Mouse (Mus musculus): ENCODE data around the gene Nudt2. TPM values are rescaled to one million over a fixed set of nuclear protein-coding genes. Genes with fewer than 3 reads are reported as not detected.
A peak's percentile ranks its signal among the peaks of the same experiment; 100 is the strongest.

Nudt2 gene
- polyA plus RNA-seq, 1 experiment from 2014 or later, result 66.3 TPM

DNA sequence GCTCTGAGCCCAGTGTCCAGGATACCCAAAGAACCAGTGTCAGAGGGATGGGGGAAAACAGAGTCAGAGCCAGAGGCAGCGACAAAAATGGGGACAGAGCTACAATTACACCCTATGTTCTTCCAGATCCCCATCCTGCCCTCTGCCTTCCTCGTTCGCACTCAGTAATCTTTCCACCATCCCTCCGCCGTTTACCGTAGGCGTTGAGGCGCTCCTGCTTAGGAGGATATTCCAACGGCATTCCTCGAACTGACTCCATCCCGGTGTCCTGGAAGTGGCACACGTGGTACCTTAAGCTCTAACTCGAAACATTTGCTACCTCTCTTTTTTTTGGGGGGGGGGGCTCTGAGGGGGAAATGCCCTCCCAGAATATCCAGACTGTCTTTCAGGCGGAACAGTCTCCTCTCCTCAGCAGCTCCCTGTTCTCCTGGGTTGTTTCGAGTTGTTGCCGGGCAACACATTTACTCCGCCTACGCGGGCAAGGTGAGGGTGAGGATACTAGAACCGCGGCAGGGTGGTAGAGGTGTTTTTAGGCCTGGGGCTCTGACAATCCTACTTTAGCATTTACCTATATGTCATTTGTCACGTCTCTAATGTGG, 42.5 kb downstream of the Nudt2 start:
- peak; percentile 38 for ATAC-seq (replicated peaks)
- peak overlapping the region; percentile 72 for H3K9ac ChIP-seq
- 3% methylated on average over 22 of the region's 22 CpGs for WGBS

DNA sequence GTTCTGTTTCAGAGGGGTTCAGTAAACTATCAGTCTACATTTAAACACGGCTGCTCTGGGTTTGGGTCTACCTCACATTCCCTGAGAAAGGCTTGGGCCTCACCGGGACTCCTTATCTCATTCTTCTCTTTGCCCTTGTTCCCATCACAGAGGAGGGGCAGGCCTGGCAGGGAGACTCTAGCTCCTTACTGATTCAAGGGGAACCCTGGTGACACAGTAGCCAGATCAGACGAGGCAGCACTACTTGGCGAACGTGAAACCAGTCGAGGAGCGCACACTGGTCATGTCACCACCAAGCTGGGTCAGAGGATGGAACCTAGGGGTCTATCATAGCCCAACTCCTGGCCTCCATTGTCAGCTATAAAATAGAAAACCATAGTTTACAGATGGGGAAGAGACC, 43.0 kb downstream of the Nudt2 start:
- Histone ChIP-seq H3K9me3 (no peaks in the 10 kb centered on the region), H3K4me2 (peak overlapping the region; percentile 87; the same call in 1 of the 2 replicates), H3K36me3 (replicated peaks) (no peaks in the 10 kb centered on the region), H3K4me1 (peaks cover 22% of the 10 kb centered on the region), H3K27me3 (replicated peaks) (0 out of 2 replicates have a peak, but pooled peaks cover 6% of the 10 kb centered on the region), H3K27ac (0 out of 2 replicates have a peak overlapping the region, but pooled peaks have one; percentile 75), H3K9ac (no peak overlapping the region), H3K4me3 (no peak overlapping the region)
- 49% methylated on average over 7 of the region's 7 CpGs for WGBS
- ATAC-seq (replicated peaks), result no peak

More for the DNA sequence above, 42.5 kb downstream of the Nudt2 start:
- Histone ChIP-seq H3K36me3 (replicated peaks) (no peaks in the 10 kb centered on the region), H3K4me1 (peaks cover 28% of the 10 kb centered on the region), H3K27me3 (replicated peaks) (0 out of 2 replicates have a peak, but pooled peaks cover 6% of the 10 kb centered on the region), H3K4me3 (peak overlapping the region; percentile 50), H3K27ac (peak overlapping the region; percentile 75), H3K9me3 (no peaks in the 10 kb centered on the region), H3K4me2 (peak overlapping the region; percentile 87)

DNA sequence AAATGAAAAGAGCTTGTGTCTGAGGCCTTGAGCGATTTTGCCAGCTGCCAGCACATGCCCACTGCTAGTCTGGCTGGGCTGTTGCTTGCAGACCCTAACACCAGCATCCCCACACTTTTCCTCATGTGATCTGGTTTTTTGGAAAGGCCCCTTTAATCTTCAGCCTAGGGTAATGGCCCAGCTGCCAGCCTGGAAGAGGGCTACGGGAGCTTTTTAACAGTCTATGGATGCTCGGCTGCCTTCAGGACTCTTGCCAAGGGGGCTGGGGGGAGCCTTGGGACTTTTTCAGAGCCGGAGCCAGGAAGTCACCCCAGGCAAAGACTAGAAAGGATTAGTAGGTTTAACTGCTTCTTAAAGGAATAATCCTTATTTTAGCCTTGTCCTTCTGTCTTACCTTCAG, 48.4 kb downstream of the Nudt2 start:
- no peaks in the 10 kb centered on the region for H3K36me3 ChIP-seq (replicated peaks)
- H3K9ac ChIP-seq, result no peak overlapping the region
- 0 out of 2 replicates have a peak, but pooled peaks cover 5% of the 10 kb centered on the region for H3K27me3 ChIP-seq (replicated peaks)
- H3K9me3 ChIP-seq, result no peaks in the 10 kb centered on the region
- no peak overlapping the region for H3K4me3 ChIP-seq
- peak; percentile 38; the same call in 1 of the 2 replicates for ATAC-seq (replicated peaks)
- 18% methylated on average over 4 of the region's 4 CpGs for WGBS
- H3K4me2 ChIP-seq, result no peak overlapping the region
- peaks cover 8% of the 10 kb centered on the region for H3K4me1 ChIP-seq
- peak overlapping the region; percentile 36 for H3K27ac ChIP-seq

DNA sequence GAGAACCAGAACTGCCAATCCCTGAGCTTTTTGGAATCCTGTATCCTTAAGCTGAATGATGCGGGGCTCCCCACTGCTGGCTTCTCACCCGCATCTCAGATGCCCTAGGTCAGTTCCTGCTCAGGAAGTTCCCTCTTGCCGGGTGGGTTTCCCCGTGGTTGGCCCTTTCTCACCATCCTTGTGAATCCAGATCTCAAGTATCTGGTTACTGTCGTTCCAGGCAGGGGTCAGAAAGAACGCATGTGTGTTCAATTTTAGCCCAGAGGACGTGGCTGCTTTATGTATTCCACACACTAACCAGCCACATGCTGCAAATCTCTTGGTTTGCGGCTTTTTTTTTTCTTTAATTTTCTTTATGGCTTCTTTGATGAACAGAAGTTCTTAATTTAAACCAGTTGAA, 48.8 kb downstream of the Nudt2 start:
- H3K27ac ChIP-seq, result peak overlapping the region; percentile 36
- H3K27me3 ChIP-seq (replicated peaks), result 0 out of 2 replicates have a peak, but pooled peaks cover 1% of the 10 kb centered on the region
- peaks cover 8% of the 10 kb centered on the region for H3K4me1 ChIP-seq
- H3K9me3 ChIP-seq, result no peaks in the 10 kb centered on the region
- no peaks in the 10 kb centered on the region for H3K36me3 ChIP-seq (replicated peaks)
- no peak overlapping the region for H3K9ac ChIP-seq
- H3K4me2 ChIP-seq, result no peak overlapping the region
- no peak for ATAC-seq (replicated peaks)
- no peak overlapping the region for H3K4me3 ChIP-seq
- 17% methylated on average over 8 of the region's 8 CpGs for WGBS

DNA sequence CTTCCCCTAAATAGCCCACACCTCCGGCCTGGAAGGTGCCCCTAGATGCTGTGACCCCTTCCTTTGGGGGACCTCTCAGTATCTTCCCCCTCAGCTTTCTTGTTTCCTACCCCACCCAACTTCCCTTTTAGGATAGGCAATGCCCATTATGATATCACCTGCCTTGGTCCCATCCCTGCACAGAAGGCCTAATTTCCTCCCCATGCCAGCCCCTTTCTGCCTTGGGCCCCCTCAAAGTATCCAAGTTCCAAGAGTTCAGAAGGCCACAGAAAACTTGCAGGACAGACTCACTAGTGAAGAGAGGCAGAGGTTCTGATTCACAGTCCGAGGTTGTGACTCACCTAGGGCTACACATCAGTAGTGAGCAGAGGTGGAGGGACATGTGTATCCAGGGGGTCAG, 52.3 kb downstream of the Nudt2 start, which contains the start of gene 1110017D15Rik:
Gene 1110017D15Rik (minus strand): TSS at position 101 of the 400 bp plus-strand sequence.
- Histone ChIP-seq H3K4me2 (no peak within 1 kb of the TSS), H3K9me3 (no peaks in the 10 kb centered on the region), H3K4me3 (no peak within 1 kb of the TSS), H3K9ac (no peak within 1 kb of the TSS), H3K27me3 (replicated peaks) (no peaks in the 10 kb centered on the region), H3K36me3 (replicated peaks) (0 out of 2 replicates have a peak, but pooled peaks cover 2% of the 10 kb centered on the region), H3K27ac (no peak within 1 kb of the TSS), H3K4me1 (peaks cover 8% of the 10 kb centered on the region)
- 88% methylated on average over 2 of the region's 2 CpGs for WGBS
- no peak for ATAC-seq (replicated peaks)

DNA sequence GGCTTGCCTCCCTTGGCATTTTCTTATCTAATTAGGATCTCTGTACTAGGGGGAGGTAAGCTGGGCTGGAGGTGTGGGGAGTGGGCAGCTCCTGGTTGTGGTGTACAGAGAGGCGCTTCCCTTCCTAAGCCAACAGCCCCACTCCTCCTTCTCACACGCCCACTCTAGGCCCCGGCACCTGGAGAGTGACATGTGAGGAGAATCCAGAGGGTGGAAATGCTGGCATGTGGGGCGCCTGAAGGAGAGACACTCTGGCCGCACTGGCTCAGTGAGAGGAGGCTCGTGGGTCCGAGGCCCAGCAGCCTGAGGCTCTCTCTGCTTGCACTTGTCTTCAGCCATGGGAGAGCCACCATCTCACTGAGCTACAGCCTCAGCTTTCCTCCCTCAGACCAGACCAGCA, 53.4 kb downstream of the Nudt2 start:
- H3K9me3 ChIP-seq, result no peaks in the 10 kb centered on the region

DNA sequence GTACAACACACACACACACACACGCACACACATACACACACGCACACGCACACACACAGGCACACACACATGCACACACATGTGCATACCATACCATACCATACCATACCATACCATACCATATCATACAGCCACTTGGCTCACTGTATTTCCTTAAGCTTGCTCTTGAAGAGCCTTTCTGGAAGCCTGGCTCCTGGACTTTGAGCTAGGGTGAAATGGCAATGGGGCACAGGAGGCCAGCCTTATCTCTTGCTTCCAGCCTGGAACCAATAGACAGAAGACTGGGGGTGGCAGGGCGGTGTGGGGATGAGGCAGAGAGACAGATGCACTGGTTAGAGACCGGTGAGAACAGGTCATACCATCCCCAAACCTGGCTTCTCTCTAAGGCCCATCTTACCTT, 54.2 kb downstream of the Nudt2 start:
- Histone ChIP-seq H3K4me1 (no peaks in the 10 kb centered on the region), H3K9ac (no peak overlapping the region), H3K27me3 (replicated peaks) (no peaks in the 10 kb centered on the region), H3K9me3 (no peaks in the 10 kb centered on the region), H3K36me3 (replicated peaks) (0 out of 2 replicates have a peak, but pooled peaks cover 2% of the 10 kb centered on the region), H3K4me3 (no peak overlapping the region), H3K27ac (no peak overlapping the region), H3K4me2 (no peak overlapping the region)
- ATAC-seq (replicated peaks), result no peak
- 96% methylated on average over 5 of the region's 5 CpGs for WGBS

More for the DNA sequence above, 53.4 kb downstream of the Nudt2 start:
- Histone ChIP-seq H3K4me1 (peaks cover 5% of the 10 kb centered on the region), H3K9ac (no peak overlapping the region), H3K36me3 (replicated peaks) (0 out of 2 replicates have a peak, but pooled peaks cover 2% of the 10 kb centered on the region), H3K27me3 (replicated peaks) (no peaks in the 10 kb centered on the region), H3K27ac (no peak overlapping the region), H3K4me3 (no peak overlapping the region), H3K4me2 (no peak overlapping the region)
- 85% methylated on average over 7 of the region's 7 CpGs for WGBS
- ATAC-seq (replicated peaks), result no peak

DNA sequence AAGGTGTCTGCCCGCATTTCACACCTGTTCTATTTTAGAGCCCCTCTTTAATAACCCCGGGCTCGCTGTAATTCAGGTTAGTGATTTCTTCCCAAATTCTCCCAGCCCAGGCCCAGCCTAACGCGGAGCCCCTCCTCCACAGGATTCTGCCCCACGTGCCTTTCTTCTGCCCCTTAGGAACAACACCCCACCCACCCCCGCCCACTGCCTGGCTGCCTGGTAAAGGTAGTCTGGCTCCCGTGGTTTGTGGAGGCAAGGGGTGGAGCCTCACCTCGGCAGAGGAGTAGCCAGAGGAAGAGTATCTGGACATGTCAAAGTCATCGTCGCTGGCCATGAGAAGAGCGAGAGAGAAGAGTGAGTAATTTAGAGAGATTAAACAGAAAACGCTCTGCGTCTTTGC, 55.7 kb downstream of the Nudt2 start:
- no peak overlapping the region for H3K4me3 ChIP-seq
- no peaks in the 10 kb centered on the region for H3K9me3 ChIP-seq
- no peak overlapping the region for H3K4me2 ChIP-seq
- H3K9ac ChIP-seq, result no peak overlapping the region
- no peak for ATAC-seq (replicated peaks)
- H3K27ac ChIP-seq, result no peak overlapping the region
- H3K4me1 ChIP-seq, result no peaks in the 10 kb centered on the region
- 0 out of 2 replicates have a peak, but pooled peaks cover 2% of the 10 kb centered on the region for H3K36me3 ChIP-seq (replicated peaks)
- no peaks in the 10 kb centered on the region for H3K27me3 ChIP-seq (replicated peaks)
- 50% methylated on average over 14 of the region's 14 CpGs for WGBS

DNA sequence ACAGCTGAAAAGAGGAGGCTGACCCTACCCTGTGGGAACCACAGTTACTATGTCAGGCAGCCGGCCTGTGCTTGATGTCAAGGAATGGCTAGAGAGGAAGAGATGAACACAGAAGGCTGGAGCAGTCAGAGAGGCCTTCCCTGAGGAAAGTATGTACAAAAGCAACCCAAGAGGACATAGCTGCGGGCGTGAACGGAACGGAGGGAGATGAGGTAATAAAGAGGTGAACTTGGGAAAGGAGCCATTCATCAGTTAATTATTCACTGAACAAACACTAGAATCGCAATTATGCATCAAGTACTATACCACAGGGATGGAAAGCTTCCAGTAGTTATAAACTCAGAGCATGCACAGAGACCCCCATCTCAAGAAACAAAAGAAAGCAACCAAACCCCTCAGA, 57.2 kb downstream of the Nudt2 start:
- Histone ChIP-seq H3K4me1 (peaks cover 13% of the 10 kb centered on the region), H3K4me2 (no peak overlapping the region), H3K4me3 (no peak overlapping the region), H3K36me3 (replicated peaks) (0 out of 2 replicates have a peak, but pooled peaks cover 2% of the 10 kb centered on the region), H3K9ac (no peak overlapping the region), H3K9me3 (no peaks in the 10 kb centered on the region), H3K27me3 (replicated peaks) (no peaks in the 10 kb centered on the region), H3K27ac (no peak overlapping the region)
- WGBS, result 70% methylated on average over 6 of the region's 6 CpGs
- no peak for ATAC-seq (replicated peaks)

DNA sequence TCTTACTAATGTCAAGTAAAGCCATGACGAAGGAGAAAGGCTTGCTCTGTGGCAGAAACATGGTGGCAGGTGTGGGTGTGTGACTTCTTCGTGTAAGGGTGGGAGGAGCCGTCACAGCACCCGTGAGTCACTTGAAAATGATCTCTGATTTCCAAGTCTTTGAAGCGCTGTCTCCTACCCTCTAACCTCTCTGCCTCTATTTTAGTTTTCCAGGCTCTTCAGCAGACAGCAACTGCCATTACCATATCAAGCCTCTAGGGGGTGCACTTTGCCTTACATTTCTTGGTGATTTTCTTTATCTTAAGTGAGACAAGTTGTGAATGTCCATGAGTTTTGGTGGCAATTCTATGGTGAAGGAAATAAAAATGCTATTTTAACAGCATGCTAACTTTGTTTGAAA, 57.8 kb downstream of the Nudt2 start:
- H3K4me2 ChIP-seq, result no peak overlapping the region
- 0 out of 2 replicates have a peak, but pooled peaks cover 2% of the 10 kb centered on the region for H3K36me3 ChIP-seq (replicated peaks)
- no peak overlapping the region for H3K9ac ChIP-seq
- no peak overlapping the region for H3K27ac ChIP-seq
- no peaks in the 10 kb centered on the region for H3K27me3 ChIP-seq (replicated peaks)
- WGBS, result 51% methylated on average over 5 of the region's 5 CpGs
- peaks cover 20% of the 10 kb centered on the region for H3K4me1 ChIP-seq
- H3K4me3 ChIP-seq, result no peak overlapping the region
- ATAC-seq (replicated peaks), result no peak
- H3K9me3 ChIP-seq, result no peaks in the 10 kb centered on the region

DNA sequence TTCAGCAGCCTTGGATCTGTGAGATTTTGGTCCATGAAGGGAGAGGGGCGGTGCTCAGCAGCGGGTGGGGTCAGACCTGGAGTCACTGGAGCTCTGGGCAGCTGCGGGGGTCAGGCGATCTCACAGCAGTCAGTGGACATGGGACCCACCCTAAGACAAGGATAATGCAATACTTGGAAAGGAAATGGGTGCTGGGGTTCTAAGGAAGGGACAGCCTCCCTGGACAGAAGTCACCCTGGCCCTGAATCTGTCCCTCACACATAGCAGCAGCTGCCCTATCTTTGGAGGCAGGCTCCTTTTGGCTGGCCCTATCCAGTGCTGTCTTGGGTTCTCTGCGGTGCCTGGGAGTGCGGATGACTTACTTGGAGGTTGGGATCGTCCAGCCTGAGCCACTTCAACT, 58.9 kb downstream of the Nudt2 start:
- Histone ChIP-seq H3K9me3 (no peaks in the 10 kb centered on the region), H3K4me3 (no peak overlapping the region), H3K4me2 (no peak overlapping the region), H3K27ac (no peak overlapping the region), H3K9ac (no peak overlapping the region), H3K36me3 (replicated peaks) (0 out of 2 replicates have a peak, but pooled peaks cover 2% of the 10 kb centered on the region), H3K27me3 (replicated peaks) (no peaks in the 10 kb centered on the region), H3K4me1 (peaks cover 30% of the 10 kb centered on the region)
- ATAC-seq (replicated peaks), result no peak
- 81% methylated on average over 7 of the region's 7 CpGs for WGBS

DNA sequence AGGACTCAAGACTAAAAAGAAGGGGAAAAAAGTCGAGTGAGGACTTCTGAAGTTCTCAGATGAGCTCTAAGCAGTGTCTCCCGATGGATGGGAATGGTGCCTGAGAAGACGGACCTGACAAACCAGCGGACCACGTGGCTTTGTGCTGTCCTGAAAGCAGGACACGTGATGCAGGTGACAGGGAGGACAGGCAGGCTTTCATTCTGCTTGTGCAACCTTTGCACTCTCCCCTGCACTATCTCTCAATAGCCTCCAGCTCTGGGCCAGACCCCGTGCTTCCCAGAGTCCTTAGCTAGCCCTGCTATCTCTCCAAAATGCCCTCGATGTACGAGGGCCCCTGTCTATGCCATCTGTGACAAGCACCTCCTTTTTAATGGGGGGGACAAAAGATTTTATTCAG, 59.9 kb downstream of the Nudt2 start:
- Histone ChIP-seq H3K9ac (no peak overlapping the region), H3K27ac (no peak overlapping the region), H3K4me1 (peaks cover 34% of the 10 kb centered on the region), H3K36me3 (replicated peaks) (no peaks in the 10 kb centered on the region), H3K4me3 (no peak overlapping the region), H3K9me3 (no peaks in the 10 kb centered on the region), H3K4me2 (no peak overlapping the region), H3K27me3 (replicated peaks) (no peaks in the 10 kb centered on the region)
- WGBS, result 74% methylated on average over 9 of the region's 9 CpGs
- no peak for ATAC-seq (replicated peaks)

DNA sequence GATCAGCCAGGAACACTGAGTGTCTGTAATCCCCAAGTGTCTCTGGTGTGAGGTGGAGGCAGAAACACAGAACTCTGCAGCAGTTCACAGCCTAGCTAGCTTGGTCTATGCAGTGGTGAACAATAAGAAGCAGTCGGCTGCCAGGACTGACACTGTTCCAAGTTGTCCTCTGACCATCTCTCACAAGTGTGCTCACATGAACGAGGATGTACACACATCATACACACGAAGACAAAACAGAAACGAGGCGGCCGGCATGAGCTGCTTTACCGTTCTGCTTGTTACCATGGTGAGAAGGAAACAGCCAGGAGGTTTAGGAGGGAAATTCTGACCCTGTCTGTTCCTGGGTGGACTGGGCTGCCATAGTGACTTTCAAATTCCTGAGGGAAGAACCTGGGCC, 61.6 kb downstream of the Nudt2 start:
- H3K9me3 ChIP-seq, result no peaks in the 10 kb centered on the region
- H3K27ac ChIP-seq, result peak overlapping the region; percentile 59
- ATAC-seq (replicated peaks), result peak; percentile 16; the same call in 1 of the 2 replicates
- peaks cover 36% of the 10 kb centered on the region for H3K4me1 ChIP-seq
- H3K9ac ChIP-seq, result no peak overlapping the region
- no peaks in the 10 kb centered on the region for H3K27me3 ChIP-seq (replicated peaks)
- H3K36me3 ChIP-seq (replicated peaks), result no peaks in the 10 kb centered on the region
- H3K4me3 ChIP-seq, result no peak overlapping the region
- no peak overlapping the region for H3K4me2 ChIP-seq
- 8% methylated on average over 7 of the region's 7 CpGs for WGBS

All from midbrain, embryonic 15.5 days (tissue).